Mouse (Mus musculus) ES-E14 (cell line): ENCODE data around the gene Adsl.

Experiments
- CHD2 ChIP-seq: IDR thresholded peaks from 2 replicates; pipeline ENCODE4 v1.6.1; 2014; ENCODE audit warnings: mild to moderate bottlenecking, low read depth, low read length, inconsistent platforms
- HCFC1 ChIP-seq: IDR thresholded peaks from 2 replicates; pipeline ENCODE4 v1.6.1; 2012; ENCODE audit warnings: low read length, inconsistent platforms, borderline replicate concordance; ENCODE audit not compliant: insufficient read depth
- MAFK ChIP-seq: IDR thresholded peaks from 2 replicates; pipeline ENCODE4 v1.6.1; 2014; ENCODE audit warnings: mild to moderate bottlenecking, low read depth, low read length, inconsistent platforms; ENCODE audit not compliant: insufficient read depth
- ZC3H11A ChIP-seq: IDR thresholded peaks from 2 replicates; pipeline ENCODE4 v1.6.1; 2012; ENCODE audit warnings: low read depth, mild to moderate bottlenecking, inconsistent platforms, low read length, borderline replicate concordance

DNA sequence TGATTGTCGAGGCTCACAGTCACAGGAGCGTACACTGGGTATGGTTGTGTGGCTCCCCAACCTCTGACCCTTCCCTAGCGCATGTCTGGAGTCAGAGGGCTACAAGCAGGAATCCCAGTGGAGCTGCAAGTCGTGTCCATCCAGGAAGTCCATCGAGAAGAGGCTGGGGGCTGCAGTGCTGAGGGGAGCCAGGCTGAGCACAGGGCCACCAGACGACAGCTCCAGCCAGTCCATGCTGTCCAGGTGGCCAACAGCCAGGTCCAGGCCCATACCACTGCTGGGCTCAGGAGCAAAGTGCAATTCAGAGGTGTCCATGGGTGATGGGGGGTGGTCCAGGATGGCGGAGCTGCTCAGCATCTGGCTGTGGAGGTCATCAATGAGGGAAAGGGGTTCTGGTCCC is 64.9 kb downstream of the Adsl start:
- no peak for TF ChIP-seq MAFK
- TF ChIP-seq HCFC1 = no peak
- no peak for TF ChIP-seq ZC3H11A
- no peak for TF ChIP-seq CHD2
